Mouse (Mus musculus): Measurements from ENCODE around the gene Nup54. TPM values are rescaled to one million over a fixed set of nuclear protein-coding genes. Genes with fewer than 3 reads are reported as not detected.
A peak's percentile ranks its signal among the peaks of the same experiment; 100 is the strongest.

Nup54 gene
- polyA plus RNA-seq (2011; ENCODE audit: insufficient read length, low read depth, missing spikeins) = 31.6 and 44.3 TPM in 2 replicates

- H3K27ac ChIP-seq (ENCODE audit: insufficient read depth, low read length) = no peak within 1 kb of the TSS
- TF ChIP-seq POLR2A (IDR thresholded peaks at IDR 0.05; ENCODE audit: low read depth, low read length) = peak; percentile 76
- TF ChIP-seq CTCF (IDR thresholded peaks at IDR 0.05; ENCODE audit: borderline replicate concordance, insufficient read depth, low read length) = no peak
- peak within 1 kb of the TSS; percentile 94 for H3K4me3 ChIP-seq (ENCODE audit: insufficient read depth, low read length)
- H3K4me1 ChIP-seq (ENCODE audit: control insufficient read depth, insufficient read depth, low read length) = no peaks in the 10 kb centered on the region
Measured at GRCm38 (mm10) chr5:92435025-92435584, at the start of gene Nup54. Gene Nup54 (minus strand): TSS chr5:92435219.

DNA sequence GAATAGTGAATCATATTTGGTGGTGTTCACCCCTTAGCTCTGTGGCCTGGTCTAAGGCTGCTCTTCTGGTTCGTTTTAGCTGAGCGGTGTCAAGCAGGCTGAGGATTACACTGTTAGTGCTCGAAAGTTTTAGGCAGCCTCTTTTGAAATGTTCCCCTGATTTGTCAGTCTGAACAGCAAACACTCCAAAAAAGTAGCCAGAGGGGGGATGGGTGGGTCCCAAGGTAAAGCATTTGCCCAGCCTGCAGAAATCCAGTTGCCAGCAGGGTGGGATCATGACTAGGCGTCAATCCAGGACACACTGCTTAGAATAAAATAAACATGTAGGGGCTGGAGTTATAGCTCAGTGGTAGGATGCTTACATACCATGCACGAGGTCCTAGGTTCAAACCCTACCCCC is 37.8 kb upstream of the Nup54 start:
- Histone ChIP-seq H3K4me3 (ENCODE audit: insufficient read depth, low read length) (no peak overlapping the region), H3K4me1 (ENCODE audit: control insufficient read depth, insufficient read depth, low read length) (peaks cover 12% of the 10 kb centered on the region), H3K27ac (ENCODE audit: insufficient read depth, low read length) (no peak overlapping the region)
- TF ChIP-seq CTCF (IDR thresholded peaks at IDR 0.05; ENCODE audit: borderline replicate concordance, insufficient read depth, low read length) (no peak), POLR2A (IDR thresholded peaks at IDR 0.05; ENCODE audit: low read depth, low read length) (no peak)

DNA sequence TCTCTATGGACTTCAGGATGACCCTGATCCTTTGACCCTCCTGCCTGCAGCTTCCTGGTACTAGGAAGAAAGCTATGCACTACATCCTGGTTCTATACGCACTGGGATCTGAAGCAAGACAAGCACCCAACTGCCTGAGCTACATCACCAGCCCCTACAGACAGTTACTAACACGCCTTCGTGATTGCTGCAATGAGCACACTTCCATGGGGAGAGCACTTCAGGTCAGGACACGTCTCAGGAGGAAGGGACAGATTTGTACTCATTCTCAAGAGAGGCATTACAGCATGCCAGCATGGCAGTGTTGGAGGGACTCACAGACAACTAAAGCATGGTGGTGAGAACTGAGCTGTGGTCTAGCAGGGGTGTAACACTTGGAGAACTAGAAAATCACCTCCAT is 36.5 kb upstream of the Nup54 start:
- peaks cover 16% of the 10 kb centered on the region for H3K4me1 ChIP-seq (ENCODE audit: control insufficient read depth, insufficient read depth, low read length)
- no peak overlapping the region for H3K27ac ChIP-seq (ENCODE audit: insufficient read depth, low read length)
- TF ChIP-seq CTCF (IDR thresholded peaks at IDR 0.05; ENCODE audit: borderline replicate concordance, insufficient read depth, low read length) = no peak
- no peak for TF ChIP-seq POLR2A (IDR thresholded peaks at IDR 0.05; ENCODE audit: low read depth, low read length)
- no peak overlapping the region for H3K4me3 ChIP-seq (ENCODE audit: insufficient read depth, low read length)

DNA sequence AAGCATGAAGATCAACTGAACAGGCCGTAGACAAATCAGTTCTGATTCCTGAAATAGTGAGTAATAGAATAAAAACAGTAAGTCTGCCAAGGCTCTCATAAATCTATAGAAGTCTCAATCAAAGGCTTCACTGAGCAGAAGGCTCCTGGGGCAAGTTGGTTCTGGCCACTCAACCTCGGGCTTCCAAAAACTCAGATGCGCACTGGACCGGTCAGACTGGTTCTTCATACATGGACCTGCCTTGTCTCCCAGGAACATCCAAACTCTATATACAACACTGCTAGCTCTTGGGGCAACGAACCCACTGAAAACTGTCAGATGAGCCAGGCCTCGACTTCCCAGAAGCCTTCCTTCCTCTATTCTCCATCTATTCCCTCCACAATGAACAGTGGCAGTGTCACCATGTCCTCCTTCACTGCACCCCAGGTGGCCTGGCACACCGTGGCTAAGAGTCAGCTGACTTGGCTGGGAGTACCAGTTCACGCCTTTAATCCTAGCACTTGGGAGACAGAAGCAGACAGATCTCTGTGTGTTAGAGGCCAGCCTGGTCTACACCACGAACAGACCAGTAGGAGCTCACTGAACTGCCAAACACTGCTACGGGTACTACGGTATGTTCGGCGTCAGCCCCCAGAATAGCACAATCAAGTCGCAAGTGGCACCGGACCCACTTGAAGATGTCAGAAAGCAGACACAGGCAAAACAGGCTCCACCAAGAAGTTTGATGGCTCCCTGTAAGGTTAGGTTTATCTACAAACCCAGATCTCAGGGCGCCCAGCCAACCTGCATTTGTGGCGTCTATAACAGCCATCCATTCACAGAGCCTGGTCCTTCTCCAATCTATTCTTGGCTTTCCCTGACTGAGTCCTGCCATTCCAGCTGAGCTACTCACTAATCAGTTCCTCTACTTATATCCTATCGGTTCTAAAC is 34.4 kb upstream of the Nup54 start:
- TF ChIP-seq CTCF (IDR thresholded peaks at IDR 0.05; ENCODE audit: borderline replicate concordance, insufficient read depth, low read length) (no peak), POLR2A (IDR thresholded peaks at IDR 0.05; ENCODE audit: low read depth, low read length) (no peak)
- H3K4me1 ChIP-seq (ENCODE audit: control insufficient read depth, insufficient read depth, low read length) = peaks cover 16% of the 10 kb centered on the region
- peak overlapping the region; percentile 73; the same call in 1 of the 2 replicates for H3K27ac ChIP-seq (ENCODE audit: insufficient read depth, low read length)
- no peak overlapping the region for H3K4me3 ChIP-seq (ENCODE audit: insufficient read depth, low read length)

GRCm38 (mm10) chr5:92468234-92468633 is 33.2 kb upstream of the Nup54 start:
- H3K4me3 ChIP-seq (ENCODE audit: insufficient read depth, low read length) = no peak overlapping the region
- H3K4me1 ChIP-seq (ENCODE audit: control insufficient read depth, insufficient read depth, low read length) = peaks cover 16% of the 10 kb centered on the region
- peak overlapping the region; percentile 61; the same call in 1 of the 2 replicates for H3K27ac ChIP-seq (ENCODE audit: insufficient read depth, low read length)
- TF ChIP-seq CTCF (IDR thresholded peaks at IDR 0.05; ENCODE audit: borderline replicate concordance, insufficient read depth, low read length) (no peak), POLR2A (IDR thresholded peaks at IDR 0.05; ENCODE audit: low read depth, low read length) (no peak)

- peaks cover 16% of the 10 kb centered on the region for H3K4me1 ChIP-seq (ENCODE audit: control insufficient read depth, insufficient read depth, low read length)
- no peak for TF ChIP-seq CTCF (IDR thresholded peaks at IDR 0.05; ENCODE audit: borderline replicate concordance, insufficient read depth, low read length)
- no peak for TF ChIP-seq POLR2A (IDR thresholded peaks at IDR 0.05; ENCODE audit: low read depth, low read length)
- peak overlapping the region; percentile 8; the same call in 1 of the 2 replicates for H3K27ac ChIP-seq (ENCODE audit: insufficient read depth, low read length)
- no peak overlapping the region for H3K4me3 ChIP-seq (ENCODE audit: insufficient read depth, low read length)
Measured at GRCm38 (mm10) chr5:92467102-92467766, 32.2 kb upstream of the Nup54 start.

- TF ChIP-seq POLR2A (IDR thresholded peaks at IDR 0.05; ENCODE audit: low read depth, low read length) (no peak), CTCF (IDR thresholded peaks at IDR 0.05; ENCODE audit: borderline replicate concordance, insufficient read depth, low read length) (no peak)
- Histone ChIP-seq H3K4me1 (ENCODE audit: control insufficient read depth, insufficient read depth, low read length) (peaks cover 16% of the 10 kb centered on the region), H3K4me3 (ENCODE audit: insufficient read depth, low read length) (no peak overlapping the region), H3K27ac (ENCODE audit: insufficient read depth, low read length) (no peak overlapping the region)
Measured at GRCm38 (mm10) chr5:92465511-92465910, 30.5 kb upstream of the Nup54 start.

DNA sequence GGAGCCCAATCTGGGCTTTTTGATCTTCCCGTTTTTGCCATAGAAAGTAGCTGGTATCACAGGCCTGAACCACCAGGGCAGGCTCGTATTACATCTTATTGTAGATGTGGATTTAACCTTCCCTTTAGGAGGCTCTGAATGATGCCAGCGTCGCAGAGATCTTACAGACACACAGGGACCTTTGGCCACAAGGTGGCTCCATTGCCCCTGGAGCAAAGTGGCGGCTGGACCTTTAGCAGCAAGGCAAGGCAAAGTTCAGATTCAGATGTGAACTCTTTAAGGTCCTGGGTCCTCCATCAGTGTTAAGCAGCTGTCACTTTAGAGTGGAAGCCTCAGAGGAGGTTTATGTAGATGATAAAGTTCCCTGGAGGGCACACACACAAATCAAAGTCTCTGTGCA is 26.3 kb upstream of the Nup54 start:
- H3K4me1 ChIP-seq (ENCODE audit: control insufficient read depth, insufficient read depth, low read length) = no peaks in the 10 kb centered on the region

GRCm38 (mm10) chr5:92458726-92459125 is 23.7 kb upstream of the Nup54 start:
- TF ChIP-seq POLR2A (IDR thresholded peaks at IDR 0.05; ENCODE audit: low read depth, low read length) = no peak
- TF ChIP-seq CTCF (IDR thresholded peaks at IDR 0.05; ENCODE audit: borderline replicate concordance, insufficient read depth, low read length) = no peak
- Histone ChIP-seq H3K4me3 (ENCODE audit: insufficient read depth, low read length) (no peak overlapping the region), H3K27ac (ENCODE audit: insufficient read depth, low read length) (no peak overlapping the region), H3K4me1 (ENCODE audit: control insufficient read depth, insufficient read depth, low read length) (no peaks in the 10 kb centered on the region)

More for the DNA sequence above, 26.3 kb upstream of the Nup54 start:
- Histone ChIP-seq H3K27ac (ENCODE audit: insufficient read depth, low read length) (no peak overlapping the region), H3K4me3 (ENCODE audit: insufficient read depth, low read length) (no peak overlapping the region)
- TF ChIP-seq POLR2A (IDR thresholded peaks at IDR 0.05; ENCODE audit: low read depth, low read length) (no peak), CTCF (IDR thresholded peaks at IDR 0.05; ENCODE audit: borderline replicate concordance, insufficient read depth, low read length) (peak; percentile 88)
